18 mouse cellular contexts compared by ENCODE assay signal in genomic region chr8:115481136-115481535, GRCm38 (mm10).
DNase-seq lines count a peak whose midpoint lies in the region; ATAC-seq and TF ChIP-seq lines count a peak whose summit lies in the region.
"Had no signal": no experiment of that assay in that cellular context is flagged by ENCODE, and none has a peak within 500 bp of the region (broad histone marks: within the 10 kb centered on the region; RNA-seq: fewer than 3 reads in every experiment).

No protein-coding gene starts in this region.

- H3K9ac ChIP-seq in hindbrain, postnatal 0 days (replicated peaks; ENCODE audit: low read length), result no peak overlapping the region
- no peak overlapping the region for H3K9ac ChIP-seq in kidney, embryonic 15.5 days
- H3K9ac ChIP-seq: embryonic facial prominence, embryonic 12.5 days; forebrain, embryonic 15.5 days; heart, embryonic 12.5 days; hindbrain, embryonic 12.5 days had no signal

- 40% methylated on average over 7 of the region's 7 CpGs for whole genome bisulfite sequencing in hindbrain, embryonic 10.5 days
- WGBS in hindbrain, postnatal 0 days, result 49% methylated on average over 7 of the region's 7 CpGs
- 22% methylated on average over 7 of the region's 7 CpGs for WGBS in embryonic facial prominence, embryonic 10.5 days
- 24% methylated on average over 7 of the region's 7 CpGs for WGBS in limb, embryonic 10.5 days
- WGBS in kidney, embryonic 15.5 days, result 60% methylated on average over 7 of the region's 7 CpGs

- no peak overlapping the region for H3K4me2 ChIP-seq in hindbrain, postnatal 0 days (ENCODE audit: low read depth, low read length)
- no peak overlapping the region for H3K4me2 ChIP-seq in kidney, embryonic 15.5 days
- H3K4me2 ChIP-seq: embryonic facial prominence, embryonic 12.5 days; forebrain, embryonic 15.5 days; heart, embryonic 12.5 days; hindbrain, embryonic 12.5 days had no signal

- no peak overlapping the region for H3K27ac ChIP-seq in hindbrain, embryonic 10.5 days
- no peak overlapping the region for H3K27ac ChIP-seq in hindbrain, postnatal 0 days
- H3K27ac ChIP-seq in embryonic facial prominence, embryonic 10.5 days (replicated peaks), result 0 out of 2 replicates have a peak overlapping the region, but pooled peaks have one; percentile 40
- H3K27ac ChIP-seq in limb, embryonic 10.5 days, result peak overlapping the region; percentile 74
- no peak overlapping the region for H3K27ac ChIP-seq in kidney, embryonic 15.5 days
- H3K27ac ChIP-seq: embryonic facial prominence, embryonic 12.5 days; forebrain, embryonic 15.5 days; hindbrain, embryonic 12.5 days had no signal

- no peaks in the 10 kb centered on the region for H3K36me3 ChIP-seq in hindbrain, embryonic 10.5 days
- H3K36me3 ChIP-seq in hindbrain, postnatal 0 days (ENCODE audit: insufficient read depth, low read length), result no peaks in the 10 kb centered on the region
- no peaks in the 10 kb centered on the region for H3K36me3 ChIP-seq in embryonic facial prominence, embryonic 10.5 days (replicated peaks)
- H3K36me3 ChIP-seq in limb, embryonic 10.5 days, result no peaks in the 10 kb centered on the region
- H3K36me3 ChIP-seq in kidney, embryonic 15.5 days, result no peaks in the 10 kb centered on the region
- H3K36me3 ChIP-seq: embryonic facial prominence, embryonic 12.5 days; forebrain, embryonic 15.5 days; heart, embryonic 12.5 days; hindbrain, embryonic 12.5 days had no signal

- no peak for TF ChIP-seq CTCF in hindbrain, postnatal 0 days (IDR thresholded peaks at IDR 0.05; ENCODE audit: low read depth)

- no peak for ATAC-seq in hindbrain, postnatal 0 days
- no peak for ATAC-seq in kidney, embryonic 15.5 days (replicated peaks; ENCODE audit: low FRiP score)
- ATAC-seq: forebrain, embryonic 15.5 days; hindbrain, embryonic 16.5 days had no signal

- H3K4me1 ChIP-seq in hindbrain, embryonic 10.5 days (replicated peaks), result peaks cover 24% of the 10 kb centered on the region
- H3K4me1 ChIP-seq in hindbrain, postnatal 0 days (ENCODE audit: insufficient read depth, low read length), result no peaks in the 10 kb centered on the region
- peaks cover 31% of the 10 kb centered on the region for H3K4me1 ChIP-seq in embryonic facial prominence, embryonic 10.5 days
- H3K4me1 ChIP-seq in limb, embryonic 10.5 days, result peaks cover 22% of the 10 kb centered on the region
- H3K4me1 ChIP-seq in kidney, embryonic 15.5 days, result 0 out of 2 replicates have a peak, but pooled peaks cover 5% of the 10 kb centered on the region
- H3K4me1 ChIP-seq: forebrain, embryonic 15.5 days had no signal

- H3K27me3 ChIP-seq in hindbrain, embryonic 10.5 days (ENCODE audit: insufficient read depth, poor library complexity, severe bottlenecking), result no peaks in the 10 kb centered on the region
- H3K27me3 ChIP-seq in hindbrain, postnatal 0 days (ENCODE audit: insufficient read depth, low read length), result no peaks in the 10 kb centered on the region
- H3K27me3 ChIP-seq in embryonic facial prominence, embryonic 10.5 days (replicated peaks; ENCODE audit: low read depth, poor library complexity, severe bottlenecking), result no peaks in the 10 kb centered on the region
- H3K27me3 ChIP-seq in limb, embryonic 10.5 days (ENCODE audit: low read depth, poor library complexity, severe bottlenecking), result no peaks in the 10 kb centered on the region
- 0 out of 2 replicates have a peak, but pooled peaks cover under 1% of the 10 kb centered on the region for H3K27me3 ChIP-seq in kidney, embryonic 15.5 days
- H3K27me3 ChIP-seq: embryonic facial prominence, embryonic 12.5 days; forebrain, embryonic 15.5 days; hindbrain, embryonic 12.5 days had no signal

- DNase-seq in hindbrain, embryonic 10.5 days (ENCODE audit: low spot score), result peak; percentile 5
- DNase-seq in hindbrain, postnatal 0 days (ENCODE audit: low spot score), result no peak
- DNase-seq in embryonic facial prominence, embryonic 10.5 days (ENCODE audit: low spot score), result peak; percentile 49
- peak; percentile 39 for DNase-seq in limb, embryonic 10.5 days (ENCODE audit: low spot score)
- DNase-seq in skeletal muscle tissue, adult 2 months (ENCODE audit: low read depth, low spot score), result peak; percentile 50
- no peak for DNase-seq in heart, postnatal 14 days
- DNase-seq: adrenal gland, adult 2 months; adrenal gland, postnatal 25 days; cerebellum, adult 18-20 months; cerebellum, adult 9-11 months; heart, postnatal 36 days; kidney, adult 18-20 months had no signal

- H3K4me3 ChIP-seq in hindbrain, embryonic 10.5 days, result no peak overlapping the region
- H3K4me3 ChIP-seq in hindbrain, postnatal 0 days (ENCODE audit: low read length), result no peak overlapping the region
- no peak overlapping the region for H3K4me3 ChIP-seq in embryonic facial prominence, embryonic 10.5 days
- no peak overlapping the region for H3K4me3 ChIP-seq in limb, embryonic 10.5 days
- no peak overlapping the region for H3K4me3 ChIP-seq in kidney, embryonic 15.5 days (replicated peaks)
- H3K4me3 ChIP-seq: embryonic facial prominence, embryonic 12.5 days; forebrain, embryonic 15.5 days; heart, embryonic 12.5 days; hindbrain, embryonic 12.5 days had no signal

- H3K9me3 ChIP-seq in hindbrain, embryonic 10.5 days, result no peaks in the 10 kb centered on the region
- H3K9me3 ChIP-seq in hindbrain, postnatal 0 days (ENCODE audit: low read length), result no peaks in the 10 kb centered on the region
- H3K9me3 ChIP-seq in embryonic facial prominence, embryonic 10.5 days, result no peaks in the 10 kb centered on the region
- no peaks in the 10 kb centered on the region for H3K9me3 ChIP-seq in limb, embryonic 10.5 days (replicated peaks)
- no peaks in the 10 kb centered on the region for H3K9me3 ChIP-seq in kidney, embryonic 15.5 days (replicated peaks)
- H3K9me3 ChIP-seq: embryonic facial prominence, embryonic 12.5 days; forebrain, embryonic 15.5 days; heart, embryonic 12.5 days; hindbrain, embryonic 12.5 days had no signal

- intact Hi-C loops in heart, postnatal 14 days (cut with DNase I), result loop anchor here (5.0 kb wide), 1 partner anchor 941 kb away; no protein-coding TSS in a partner anchor

Comparison
In these comparisons a context has a peak if more than half of its experiments do, and no peak if none do; other contexts are left out.
1. DNase-seq: peak in hindbrain, embryonic 10.5 days (single experiment), embryonic facial prominence, embryonic 10.5 days (single experiment), limb, embryonic 10.5 days (single experiment) and skeletal muscle tissue, adult 2 months (single experiment); none in hindbrain, postnatal 0 days (single experiment) and heart, postnatal 14 days (0 of 2).
2. H3K27ac ChIP-seq: peak in embryonic facial prominence, embryonic 10.5 days (single experiment) and limb, embryonic 10.5 days (single experiment); none in hindbrain, embryonic 10.5 days (single experiment), hindbrain, postnatal 0 days (single experiment) and kidney, embryonic 15.5 days (single experiment).